ENCODE assay signal across 9 mouse cellular contexts in genomic region chr2:160804794-160805527, GRCm38 (mm10).
DNase-seq lines count a peak whose midpoint lies in the region; ATAC-seq and TF ChIP-seq lines count a peak whose summit lies in the region.
"Had no signal": no experiment of that assay in that cellular context is flagged by ENCODE, and none has a peak within 500 bp of the region (broad histone marks: within the 10 kb centered on the region; RNA-seq: fewer than 3 reads in every experiment).

No protein-coding gene starts in this region.

- peaks cover 15% of the 10 kb centered on the region for H3K4me1 ChIP-seq in heart, embryonic 15.5 days (replicated peaks)
- peaks cover 18% of the 10 kb centered on the region; the same call in 1 of the 2 replicates for H3K4me1 ChIP-seq in lung, postnatal 0 days (ENCODE audit: insufficient read depth, low read depth, low read length)
- H3K4me1 ChIP-seq: liver, embryonic 13.5 days had no signal

- no peaks in the 10 kb centered on the region for H3K27me3 ChIP-seq in heart, embryonic 15.5 days
- no peaks in the 10 kb centered on the region for H3K27me3 ChIP-seq in lung, postnatal 0 days (replicated peaks; ENCODE audit: insufficient read depth, low read length)
- H3K27me3 ChIP-seq: liver, embryonic 13.5 days had no signal

- DNase-seq in adrenal gland, adult (ENCODE audit: inconsistent age in 2 of 2, low spot score in 1 of 2): peak; percentile 54 to 71
- no peak for DNase-seq in adrenal gland, adult 2 months
- DNase-seq in kidney, adult 18-20 months: peak; percentile 67
- no peak for DNase-seq in kidney, postnatal 10 days
- peak; percentile 89 for DNase-seq in lung, postnatal 0 days (ENCODE audit: low spot score)
- no peak for DNase-seq in layer of hippocampus, adult 8-10 months (ENCODE audit: low spot score in 2 of 2)
- no peak for DNase-seq in MN1 (ENCODE audit: low spot score)
- DNase-seq: liver, embryonic 13.5 days had no signal

- no peak overlapping the region for H3K9ac ChIP-seq in heart, embryonic 15.5 days
- no peak overlapping the region for H3K9ac ChIP-seq in lung, postnatal 0 days (replicated peaks; ENCODE audit: low read depth)
- H3K9ac ChIP-seq: liver, embryonic 13.5 days had no signal

- H3K9me3 ChIP-seq in heart, embryonic 15.5 days (replicated peaks): no peaks in the 10 kb centered on the region
- no peaks in the 10 kb centered on the region for H3K9me3 ChIP-seq in lung, postnatal 0 days (ENCODE audit: low read length)
- H3K9me3 ChIP-seq: liver, embryonic 13.5 days had no signal

- no peak overlapping the region for H3K4me3 ChIP-seq in heart, embryonic 15.5 days
- H3K4me3 ChIP-seq in lung, postnatal 0 days (ENCODE audit: low read depth, low read length): no peak overlapping the region
- H3K4me3 ChIP-seq: liver, embryonic 13.5 days had no signal

- ATAC-seq in heart, embryonic 15.5 days (replicated peaks; ENCODE audit: insufficient number of reproducible peaks, insufficient read depth, low FRiP score, low read depth): no peak
- ATAC-seq in lung, postnatal 0 days: peak; percentile 88

- no peak; the same call in 1 of the 2 replicates for TF ChIP-seq CTCF in lung, postnatal 0 days (IDR thresholded peaks at IDR 0.05)

- 0 out of 2 replicates have a peak overlapping the region, but pooled peaks have one; percentile 20 for H3K27ac ChIP-seq in heart, embryonic 15.5 days
- H3K27ac ChIP-seq in lung, postnatal 0 days (ENCODE audit: low read length): peak overlapping the region; percentile 85
- H3K27ac ChIP-seq: liver, embryonic 13.5 days had no signal

- 63% methylated on average over 4 of the region's 4 CpGs for WGBS in heart, embryonic 15.5 days
- WGBS in lung, postnatal 0 days: 18% methylated on average over 4 of the region's 4 CpGs

- no peak overlapping the region for H3K4me2 ChIP-seq in heart, embryonic 15.5 days
- H3K4me2 ChIP-seq in lung, postnatal 0 days (replicated peaks; ENCODE audit: low read depth, low read length): no peak overlapping the region
- H3K4me2 ChIP-seq: liver, embryonic 13.5 days had no signal

- no peaks in the 10 kb centered on the region for H3K36me3 ChIP-seq in heart, embryonic 15.5 days
- no peaks in the 10 kb centered on the region for H3K36me3 ChIP-seq in lung, postnatal 0 days (ENCODE audit: insufficient read depth, low read length)
- H3K36me3 ChIP-seq: liver, embryonic 13.5 days had no signal

- peak; percentile 100 for TF ChIP-seq EP300 in lung, postnatal 0 days (IDR thresholded peaks at IDR 0.05)

Comparison
In these comparisons a context has a peak if more than half of its experiments do, and no peak if none do; other contexts are left out.
1. DNase-seq: peak in adrenal gland, adult (2 of 2), kidney, adult 18-20 months (single experiment) and lung, postnatal 0 days (single experiment); none in adrenal gland, adult 2 months (single experiment), kidney, postnatal 10 days (single experiment), layer of hippocampus, adult 8-10 months (0 of 2) and MN1 (single experiment).